Comparison of ENCODE assay signal across 11 mouse cellular contexts in genomic region chr17:28511616-28512541, GRCm38 (mm10). TPM values are rescaled to one million over a fixed set of nuclear protein-coding genes. Genes with fewer than 3 reads are reported as not detected.
DNase-seq lines count a peak whose midpoint lies in the region; ATAC-seq and TF ChIP-seq lines count a peak whose summit lies in the region.
"Had no signal": no experiment of that assay in that cellular context is flagged by ENCODE, and none has a peak within 500 bp of the region (broad histone marks: within the 10 kb centered on the region; RNA-seq: fewer than 3 reads in every experiment).

No protein-coding gene starts in this region.

- 0 out of 2 replicates have a peak overlapping the region, but pooled peaks have one; percentile 44 for H3K27ac ChIP-seq in kidney, embryonic 14.5 days (ENCODE audit: low read depth, low read length)
- peak overlapping the region; percentile 55 for H3K27ac ChIP-seq in testis, adult 2 months (ENCODE audit: control insufficient read depth, insufficient read depth, low read depth, low read length)
- H3K27ac ChIP-seq in heart, postnatal 0 days (ENCODE audit: low read depth) = peak overlapping the region; percentile 71

- ATAC-seq in kidney, embryonic 14.5 days (ENCODE audit: low FRiP score, low TSS enrichment) = no peak
- ATAC-seq in heart, postnatal 0 days (ENCODE audit: insufficient read depth, low read depth) = no peak

- H3K9ac ChIP-seq in kidney, embryonic 14.5 days (ENCODE audit: low read depth, low read length) = no peak overlapping the region
- 0 out of 2 replicates have a peak overlapping the region, but pooled peaks have one; percentile 4 for H3K9ac ChIP-seq in heart, postnatal 0 days (replicated peaks; ENCODE audit: low read depth, low read length)

- no peak for TF ChIP-seq POLR2A in testis, adult 2 months (IDR thresholded peaks at IDR 0.05; ENCODE audit: control insufficient read depth, low read depth, low read length)

- peaks cover 30% of the 10 kb centered on the region for H3K4me1 ChIP-seq in kidney, embryonic 14.5 days (ENCODE audit: control insufficient read depth, insufficient read depth, low read length)
- peaks cover 23% of the 10 kb centered on the region for H3K4me1 ChIP-seq in testis, adult 2 months (ENCODE audit: control insufficient read depth, insufficient read depth, low read length)
- peaks cover 35% of the 10 kb centered on the region for H3K4me1 ChIP-seq in heart, postnatal 0 days (ENCODE audit: control insufficient read depth, insufficient read depth)

- no peaks in the 10 kb centered on the region for H3K36me3 ChIP-seq in kidney, embryonic 14.5 days (ENCODE audit: control insufficient read depth, insufficient read depth, low read length)
- H3K36me3 ChIP-seq in testis, adult 2 months (ENCODE audit: control insufficient read depth, insufficient read depth, low read length) = no peaks in the 10 kb centered on the region
- H3K36me3 ChIP-seq in heart, postnatal 0 days (replicated peaks; ENCODE audit: control insufficient read depth, insufficient read depth, low read length) = no peaks in the 10 kb centered on the region

- no peak for TF ChIP-seq EP300 in heart, postnatal 0 days (IDR thresholded peaks at IDR 0.05; ENCODE audit: low read depth)

- no peak for DNase-seq in kidney, postnatal 4 days
- no peak for DNase-seq in testis, postnatal 10 days (ENCODE audit: low spot score)
- DNase-seq in heart, postnatal 0 days (ENCODE audit: low spot score) = no peak
- DNase-seq in urinary bladder, postnatal 10 days (ENCODE audit: low spot score) = no peak
- DNase-seq in adrenal gland, postnatal 4 days (ENCODE audit: low spot score in 2 of 2) = no peak
- DNase-seq: layer of hippocampus, postnatal 36 days; right cerebral cortex, adult 18-20 months; thymus, postnatal 36 days had no signal

- H3K9me3 ChIP-seq in kidney, embryonic 14.5 days (ENCODE audit: control insufficient read depth, low read length) = no peaks in the 10 kb centered on the region
- no peaks in the 10 kb centered on the region for H3K9me3 ChIP-seq in heart, postnatal 0 days (replicated peaks; ENCODE audit: control insufficient read depth, low read length)

- TF ChIP-seq CTCF in testis, adult 2 months (IDR thresholded peaks at IDR 0.05; ENCODE audit: control insufficient read depth, insufficient read depth, insufficient replicate concordance, low read depth, low read length) = no peak
- TF ChIP-seq CTCF in heart, postnatal 0 days (IDR thresholded peaks at IDR 0.05; ENCODE audit: low read depth) = no peak

- no peak overlapping the region for H3K4me3 ChIP-seq in kidney, embryonic 14.5 days (ENCODE audit: low read length)
- H3K4me3 ChIP-seq in testis, adult 2 months (ENCODE audit: control insufficient read depth, low read depth, low read length) = peak overlapping the region; percentile 58
- no peak overlapping the region for H3K4me3 ChIP-seq in heart, postnatal 0 days (ENCODE audit: low read depth, low read length)

- H3K4me2 ChIP-seq in kidney, embryonic 14.5 days (replicated peaks; ENCODE audit: low read depth, low read length) = no peak overlapping the region
- H3K4me2 ChIP-seq in heart, postnatal 0 days (ENCODE audit: low read depth, low read length) = no peak overlapping the region

- no peaks in the 10 kb centered on the region for H3K27me3 ChIP-seq in kidney, embryonic 14.5 days (ENCODE audit: control insufficient read depth, insufficient read depth, low read length)
- no peaks in the 10 kb centered on the region for H3K27me3 ChIP-seq in testis, adult 2 months (ENCODE audit: control insufficient read depth, insufficient read depth, low read length)
- H3K27me3 ChIP-seq in heart, postnatal 0 days (ENCODE audit: control insufficient read depth, insufficient read depth, low read length) = no peaks in the 10 kb centered on the region

- 26% methylated on average over 9 of the region's 9 CpGs for WGBS in kidney, embryonic 14.5 days
- 48% methylated on average over 9 of the region's 9 CpGs for WGBS in heart, postnatal 0 days

RNA-seq across cellular contexts. Expression of gene Fkbp5, which starts 5.4 kb away (rescaled TPM):
- polyA plus RNA-seq in kidney, embryonic 14.5 days (2014; fragmentation: Nextera tagmentation; extraction: Ambion mirVana) = 10.0 and 14.0 TPM in 2 replicates
- polyA plus RNA-seq in testis, adult 2 months (2012; rRNA removed) = 19.8 and 22.7 TPM in 2 replicates
- total RNA-seq in heart, postnatal 0 days (2014; rRNA removed; ENCODE audit: low replicate concordance) = 19.4 and 37.3 TPM in 2 replicates
- 7.6 and 8.3 TPM in 2 replicates for polyA plus RNA-seq in heart, postnatal 0 days (2015; fragmentation: Nextera tagmentation; extraction: Ambion mirVana)
- total RNA-seq in adrenal gland, postnatal 4 days (2021) = 100 to 1,000 TPM in 1 of 2 experiments, 10 to 100 TPM in 1; 95.8 to 104 TPM

RNA-seq across cellular contexts. Expression of gene Armc12, which starts 18.7 kb away (rescaled TPM):
- polyA plus RNA-seq in kidney, embryonic 14.5 days (2014; fragmentation: Nextera tagmentation; extraction: Ambion mirVana) = not detected in 2 replicates
- 513 and 515 TPM in 2 replicates for polyA plus RNA-seq in testis, adult 2 months (2012; rRNA removed)
- not detected in 2 replicates for total RNA-seq in heart, postnatal 0 days (2014; rRNA removed; ENCODE audit: low replicate concordance)
- polyA plus RNA-seq in heart, postnatal 0 days (2015; fragmentation: Nextera tagmentation; extraction: Ambion mirVana) = not detected in 2 replicates
- under 1 TPM in 1 of 2 experiments, not detected in 1; 0.22 TPM for total RNA-seq in adrenal gland, postnatal 4 days (2021)
- total RNA-seq: granulocyte monocyte progenitor cell, adult 5-6 weeks; layer of hippocampus, postnatal 36 days had no signal

RNA-seq across cellular contexts. Expression of gene Clpsl2, which starts 37.3 kb away (rescaled TPM):
- not detected in 2 replicates for polyA plus RNA-seq in kidney, embryonic 14.5 days (2014; fragmentation: Nextera tagmentation; extraction: Ambion mirVana)
- polyA plus RNA-seq in testis, adult 2 months (2012; rRNA removed) = not detected in 2 replicates
- total RNA-seq in heart, postnatal 0 days (2014; rRNA removed; ENCODE audit: low replicate concordance) = not detected in 2 replicates
- not detected in 2 replicates for polyA plus RNA-seq in heart, postnatal 0 days (2015; fragmentation: Nextera tagmentation; extraction: Ambion mirVana)
- not detected for total RNA-seq in adrenal gland, postnatal 4 days (2021)
- total RNA-seq: granulocyte monocyte progenitor cell, adult 5-6 weeks; layer of hippocampus, postnatal 36 days had no signal

RNA-seq across cellular contexts. Expression of gene Clps, which starts 48.7 kb away (rescaled TPM):
- not detected in 2 replicates for polyA plus RNA-seq in kidney, embryonic 14.5 days (2014; fragmentation: Nextera tagmentation; extraction: Ambion mirVana)
- polyA plus RNA-seq in testis, adult 2 months (2012; rRNA removed) = 2.5 and 4.1 TPM in 2 replicates
- not detected in 2 replicates for total RNA-seq in heart, postnatal 0 days (2014; rRNA removed; ENCODE audit: low replicate concordance)
- not detected in 2 replicates for polyA plus RNA-seq in heart, postnatal 0 days (2015; fragmentation: Nextera tagmentation; extraction: Ambion mirVana)
- 1,000 to 10,000 TPM in 1 of 2 experiments, under 1 TPM in 1; 0.56 to 1,299 TPM for total RNA-seq in adrenal gland, postnatal 4 days (2021)
- total RNA-seq: granulocyte monocyte progenitor cell, adult 5-6 weeks; layer of hippocampus, postnatal 36 days had no signal

Comparison
In these comparisons a context has a peak if more than half of its experiments do, and no peak if none do; other contexts are left out.
1. RNA of gene Armc12, which starts 18.7 kb away (polyA plus RNA-seq): 513 to 515 TPM in testis, adult 2 months; not detected in kidney, embryonic 14.5 days and not detected in heart, postnatal 0 days; every median in the first group is over 100 times any median in the second.
2. Peak in every context shown above with its lines, with median percentiles within 50 percentile points of each other: H3K27ac ChIP-seq.